Mouse (Mus musculus) heart, embryonic 11.5 days (tissue): ENCODE data around the gene 1700125H20Rik. TPM values are rescaled to one million over a fixed set of nuclear protein-coding genes. Genes with fewer than 3 reads are reported as not detected.

Experiments
- polyA plus RNA-seq: library from polyadenylated mRNA; unstranded; fragments of >200 nt; fragmentation: Nextera tagmentation; extraction: Ambion mirVana; gene quantifications from 2 replicates; pipeline ENCODE4 v1.2.1, GENCODE M21; 2014

1700125H20Rik gene
- polyA plus RNA-seq, 1 experiment from 2014 or later = not detected

Other genes starting within 250 kb of the 1700125H20Rik start
- gene Car4, start 212.6 kb upstream of the 1700125H20Rik start, polyA plus RNA-seq = 11.4 TPM in 2 replicates
- 4.6 and 6.7 TPM in 2 replicates for gene Usp32, start 30.2 kb upstream of the 1700125H20Rik start, polyA plus RNA-seq
- gene Appbp2, start 64.7 kb downstream of the 1700125H20Rik start, polyA plus RNA-seq = 50.4 and 52.6 TPM in 2 replicates
- gene Ppm1d, start 140.8 kb downstream of the 1700125H20Rik start, polyA plus RNA-seq = 15.6 and 16.0 TPM in 2 replicates
- gene Bcas3, start 182.8 kb downstream of the 1700125H20Rik start, polyA plus RNA-seq = 22.1 and 22.8 TPM in 2 replicates